Mouse (Mus musculus): ENCODE measurements at regions not wholly inside any gene's neighbourhood (a gene's known extent, or its start where the extent isn't known, plus 50 kb on each side); places are given as distances from the start of the nearest gene placed in this dataset.

GRCm38 (mm10) chr4:131381063-131381462, 436.9 kb downstream of the Matn1 start:
- TF ChIP-seq CTCF (IDR thresholded peaks at IDR 0.05; ENCODE audit: control insufficient read depth, insufficient read depth, insufficient replicate concordance, low read depth, low read length) (no peak), POLR2A (IDR thresholded peaks at IDR 0.05; ENCODE audit: control insufficient read depth, low read depth, low read length) (no peak)

All from testis, adult 2 months (tissue).